Mouse (Mus musculus) urinary bladder, adult 18-20 months (tissue): ENCODE measurements around the gene Olr1.
A peak's percentile ranks its signal among the peaks of the same experiment; 100 is the strongest.

Experiments used
- DNase-seq, 2 experiments: peaks; one replicate each; pipeline ENCODE4 v3.0.0; 2022; ENCODE audit warnings: low spot score in 2 of 2, mixed read lengths in 2 of 2

Olr1 gene

GRCm38 (mm10) chr6:129507024-129507423 is at the start of gene Olr1:
Olr1 (minus strand) TSS chr6:129507165.
- DNase-seq: no peak

DNA sequence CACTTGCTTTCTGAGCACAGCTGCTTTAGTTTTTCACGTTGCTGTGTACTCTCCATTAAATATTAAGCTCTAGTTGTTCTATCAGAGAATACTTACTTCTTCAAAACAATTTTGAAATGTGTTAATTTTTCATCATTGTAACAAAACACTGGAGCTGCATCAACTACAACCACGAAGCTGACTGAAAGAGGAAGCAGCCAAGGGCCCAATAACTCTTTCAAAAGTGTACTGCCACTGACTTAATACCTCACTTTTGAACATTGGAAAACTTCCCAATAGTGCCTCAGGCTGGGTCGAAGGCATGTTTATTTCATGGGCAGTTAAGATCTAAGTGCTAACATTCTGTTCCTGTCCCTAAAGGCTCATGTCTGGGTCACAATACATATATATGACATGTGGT is 41.0 kb upstream of the Olr1 start:
- no peak for DNase-seq

- no peak for DNase-seq
Measured at GRCm38 (mm10) chr6:129547277-129547676, 40.3 kb upstream of the Olr1 start.

GRCm38 (mm10) chr6:129543709-129544606 is 37.0 kb upstream of the Olr1 start:
- peak in 1 of 2 experiments; percentile 38 for DNase-seq

GRCm38 (mm10) chr6:129542540-129542939 is 35.6 kb upstream of the Olr1 start:
- DNase-seq: no peak

DNA sequence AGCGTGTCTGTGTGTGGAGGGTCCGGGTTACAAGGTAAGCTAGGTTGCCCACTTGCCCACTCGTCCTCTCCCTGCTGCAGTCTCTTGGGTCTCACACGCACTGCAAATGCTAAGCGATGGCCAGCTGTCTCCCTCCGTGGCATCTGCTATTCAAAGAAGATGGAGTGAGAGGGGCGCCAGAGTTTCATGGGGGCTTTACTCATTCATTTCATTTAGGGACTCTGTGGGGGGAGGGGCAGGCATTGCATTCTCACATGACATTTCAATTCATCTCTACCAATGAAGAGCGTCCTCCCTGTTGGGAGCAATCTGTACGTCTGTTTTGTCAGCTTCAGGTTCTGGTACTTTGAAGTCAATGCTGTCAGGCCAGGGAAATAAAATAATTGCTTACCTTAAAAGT is 35.0 kb upstream of the Olr1 start:
- DNase-seq: no peak

DNA sequence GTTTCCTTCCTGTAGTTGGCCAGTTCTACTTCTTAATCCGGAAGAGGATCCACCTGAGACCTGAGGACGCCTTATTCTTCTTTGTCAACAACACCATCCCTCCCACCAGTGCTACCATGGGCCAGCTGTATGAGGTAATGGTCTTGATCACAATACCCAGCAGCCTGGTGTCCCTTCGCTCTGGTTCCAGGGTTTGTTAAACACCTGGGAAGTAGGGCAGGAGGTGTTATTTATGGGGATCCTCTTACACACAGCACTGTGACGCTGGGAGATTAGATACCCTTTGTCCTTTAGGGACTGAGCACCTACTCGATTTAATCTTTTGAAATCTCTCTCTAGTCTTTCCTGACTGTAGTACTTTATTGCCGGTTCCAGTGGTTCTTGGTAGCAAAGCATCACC is 31.6 kb upstream of the Olr1 start:
- no peak for DNase-seq

DNA sequence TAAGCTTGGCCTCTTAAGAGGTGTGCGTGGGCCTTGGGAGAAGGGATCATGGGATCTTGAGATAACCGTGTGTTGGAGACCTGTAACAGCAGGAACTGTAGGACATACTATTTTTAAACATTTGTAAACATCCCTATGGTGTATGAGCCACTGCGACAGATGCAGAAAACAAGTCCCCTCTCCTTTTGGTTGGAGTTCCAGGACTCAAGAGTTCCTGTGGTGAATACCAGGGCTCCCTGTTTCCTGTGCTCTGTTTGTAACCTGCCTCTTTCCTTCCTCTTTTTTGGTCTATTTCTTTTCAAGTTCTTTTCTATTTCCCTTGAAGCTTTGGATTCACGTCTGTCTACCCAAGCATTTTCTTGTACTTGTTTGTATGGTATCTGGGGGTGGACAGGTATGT is 28.8 kb upstream of the Olr1 start:
- no peak for DNase-seq

- no peak for DNase-seq
Measured at GRCm38 (mm10) chr6:129534627-129535190, 27.7 kb upstream of the Olr1 start.

DNA sequence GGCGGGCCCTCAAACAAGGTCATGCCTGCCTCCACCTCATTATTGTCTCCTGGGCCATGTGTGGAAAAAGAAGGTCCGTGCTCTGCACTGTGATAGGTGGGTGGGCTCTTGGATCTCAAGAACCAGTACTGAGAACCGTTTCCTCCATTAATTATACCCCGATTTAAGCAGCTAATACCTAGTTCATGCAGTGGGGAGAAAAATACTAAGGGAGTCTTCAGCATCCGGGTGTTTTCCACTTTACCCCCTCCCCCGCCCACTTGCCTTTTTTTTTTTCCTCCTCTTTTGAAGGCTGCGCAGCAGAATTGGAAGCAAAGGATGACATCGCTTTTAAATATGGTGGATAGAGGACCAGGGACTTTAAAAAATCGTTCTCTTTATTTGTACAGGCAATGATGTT is 27.1 kb upstream of the Olr1 start:
- DNase-seq: no peak

DNA sequence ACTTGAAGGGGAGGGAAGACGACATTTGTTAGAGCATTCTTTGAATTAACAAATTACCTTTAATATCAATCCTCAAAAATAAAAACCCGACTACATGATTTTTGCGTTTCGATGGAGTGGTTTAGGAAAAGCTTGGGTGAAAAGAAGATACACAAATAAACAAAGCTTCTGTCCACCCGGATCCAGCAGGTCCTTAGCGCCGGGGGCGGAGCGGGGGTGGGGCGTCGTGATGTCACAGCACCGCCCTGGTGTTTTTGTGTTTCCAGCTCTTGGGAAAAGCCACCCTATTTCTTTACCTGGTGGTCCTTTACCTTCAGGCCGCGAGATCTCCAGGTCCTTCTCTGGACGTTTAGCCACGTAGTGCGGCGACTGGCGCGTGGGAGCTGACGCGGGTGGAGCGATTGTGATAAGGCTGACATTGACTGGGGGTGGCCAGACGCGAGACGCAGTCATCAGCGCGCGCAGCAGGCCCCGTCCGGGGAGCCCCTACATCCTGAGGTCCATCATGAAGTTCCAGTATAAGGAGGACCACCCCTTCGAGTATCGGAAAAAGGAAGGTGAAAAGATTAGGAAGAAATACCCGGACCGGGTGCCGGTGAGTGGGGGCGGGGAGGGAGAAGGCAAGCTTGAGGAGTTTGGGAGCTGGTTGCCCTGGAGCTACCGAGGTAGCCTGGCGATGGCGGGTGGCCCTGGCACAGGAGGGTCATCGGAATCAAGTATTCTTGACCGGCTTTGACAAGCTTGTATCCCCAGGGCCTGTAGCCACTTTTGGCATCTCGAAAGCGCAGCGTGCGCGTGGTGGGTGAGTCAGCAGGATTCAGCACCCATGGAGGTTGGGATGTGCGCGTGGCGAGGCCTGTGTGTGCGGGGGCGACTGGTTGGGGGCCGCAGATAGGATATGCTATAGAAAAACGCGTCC is 26.2 kb upstream of the Olr1 start, which contains the start of gene Gabarapl1:
Gabarapl1 (plus strand) TSS at position 219 of the 919 bp plus-strand sequence.
- DNase-seq: peak; percentile 75 to 77

- peak; percentile 38 to 44 for DNase-seq
Measured at GRCm38 (mm10) chr6:129532556-129532941, 25.6 kb upstream of the Olr1 start.

- no peak for DNase-seq
Measured at GRCm38 (mm10) chr6:129530261-129530660, 23.3 kb upstream of the Olr1 start.

DNA sequence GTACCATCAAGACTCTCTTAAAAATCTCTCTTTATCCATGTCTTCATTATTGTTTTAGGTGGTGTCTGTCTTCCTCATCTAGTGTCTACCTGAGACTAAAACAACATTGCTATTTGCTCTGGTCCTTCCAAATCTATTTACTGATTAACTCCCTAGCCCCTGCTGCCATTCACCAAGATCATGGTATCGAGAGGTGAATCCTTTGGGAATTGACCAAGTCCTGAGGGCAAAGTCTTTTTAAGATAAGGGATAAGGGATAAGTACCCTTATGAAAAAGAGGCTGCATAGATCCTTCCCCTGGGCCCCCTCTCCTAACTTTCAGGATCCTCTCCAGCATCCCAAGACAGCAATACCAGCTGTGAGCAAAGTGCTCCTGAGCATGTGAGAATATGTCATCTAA is 22.6 kb upstream of the Olr1 start:
- no peak for DNase-seq

- no peak for DNase-seq
Measured at GRCm38 (mm10) chr6:129527416-129527815, 20.5 kb upstream of the Olr1 start.

- no peak for DNase-seq
Measured at GRCm38 (mm10) chr6:129526069-129526468, 19.1 kb upstream of the Olr1 start.

- DNase-seq: no peak
Measured at GRCm38 (mm10) chr6:129517752-129518408, 10.9 kb upstream of the Olr1 start.

DNA sequence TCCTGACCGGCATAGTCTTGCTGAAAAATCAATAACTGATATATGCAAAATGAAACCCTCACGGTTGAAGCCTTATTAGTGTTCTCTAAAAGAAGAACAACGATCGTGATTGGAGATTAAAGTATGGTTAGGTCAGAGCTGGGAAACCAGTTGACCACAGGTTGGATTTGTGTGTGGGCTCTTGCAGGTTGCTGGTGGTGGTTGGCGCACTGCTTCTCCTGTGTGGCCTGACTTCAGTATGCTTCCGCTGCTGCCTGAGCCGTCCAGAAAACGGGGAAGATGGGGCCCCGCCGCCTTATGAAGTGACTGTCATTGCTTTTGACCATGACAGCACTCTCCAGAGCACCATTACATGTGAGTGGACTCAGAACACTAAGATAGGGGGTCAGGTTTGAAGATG is 9.4 kb upstream of the Olr1 start:
- no peak for DNase-seq

- no peak for DNase-seq
Measured at GRCm38 (mm10) chr6:129515068-129515467, 8.1 kb upstream of the Olr1 start.

GRCm38 (mm10) chr6:129514376-129514775 is 7.4 kb upstream of the Olr1 start:
- no peak for DNase-seq

DNA sequence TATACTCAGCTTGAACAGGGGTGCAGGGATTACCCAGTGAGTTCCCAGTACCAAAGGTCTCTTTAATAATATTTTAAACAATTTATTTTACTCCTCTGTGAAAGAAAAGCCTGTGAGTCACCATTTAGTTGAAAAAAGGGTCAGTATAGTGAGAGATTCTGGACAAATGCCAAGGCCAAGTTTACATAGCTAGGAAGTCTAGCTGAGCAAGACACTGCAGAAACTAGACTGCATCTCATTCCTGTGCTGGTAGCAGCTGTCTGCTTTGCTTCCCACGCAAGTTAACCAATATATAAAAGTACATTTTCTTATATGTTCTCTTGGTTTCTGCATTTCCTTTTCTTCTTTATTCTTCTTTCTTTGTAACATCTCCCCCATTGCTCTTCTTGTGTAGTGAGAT is 6.4 kb upstream of the Olr1 start:
- DNase-seq: no peak

GRCm38 (mm10) chr6:129512868-129513267 is 5.9 kb upstream of the Olr1 start:
- no peak for DNase-seq
